Comparison of ENCODE assay signal across 9 mouse cellular contexts in the genomic region with DNA sequence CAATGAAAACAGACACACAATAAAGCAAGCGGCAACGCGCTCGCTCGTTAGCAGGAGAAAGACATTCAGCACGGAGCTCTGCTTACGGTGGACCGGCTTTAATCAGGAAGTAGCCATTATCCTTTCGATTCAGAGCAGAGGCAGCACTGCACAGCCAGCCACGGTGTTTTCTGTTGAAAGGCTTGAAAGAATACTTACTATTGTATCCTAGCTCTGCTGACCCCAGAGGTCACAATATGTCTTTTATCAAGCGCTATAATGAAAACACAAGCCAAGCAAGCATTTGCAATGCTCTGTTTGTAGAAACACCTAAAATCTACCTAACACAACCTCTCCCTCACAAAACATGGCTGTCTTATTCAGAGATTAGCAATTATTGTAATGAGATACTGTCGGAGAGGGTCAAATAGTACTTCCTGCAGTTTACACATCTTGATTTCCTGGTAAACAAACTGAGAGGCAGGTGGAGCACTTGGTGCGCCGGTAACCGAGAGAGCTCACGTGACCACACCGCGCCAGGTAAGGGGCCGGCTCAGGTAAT.
A peak's percentile ranks its signal among the peaks of the same experiment; 100 is the strongest.
DNase-seq lines count a peak whose midpoint lies in the region; ATAC-seq and TF ChIP-seq lines count a peak whose summit lies in the region.
"Had no signal": no experiment of that assay in that cellular context is flagged by ENCODE, and none has a peak within 500 bp of the region (broad histone marks: within the 10 kb centered on the region; RNA-seq: fewer than 3 reads in every experiment).

No protein-coding gene starts in this region.

- H3K4me2 ChIP-seq in forebrain, embryonic 14.5 days (ENCODE audit: low read length) = peak overlapping the region; percentile 57
- peak overlapping the region; percentile 57 for H3K4me2 ChIP-seq in hindbrain, embryonic 16.5 days (ENCODE audit: low read length)

- no peaks in the 10 kb centered on the region for H3K9me3 ChIP-seq in forebrain, embryonic 14.5 days (replicated peaks; ENCODE audit: control insufficient read depth, low read length)
- H3K9me3 ChIP-seq in hindbrain, embryonic 16.5 days (ENCODE audit: control insufficient read depth, low read length) = no peaks in the 10 kb centered on the region
- H3K9me3 ChIP-seq: G1E had no signal

- peak overlapping the region; percentile 56 for H3K9ac ChIP-seq in forebrain, embryonic 14.5 days (ENCODE audit: low read length)
- peak overlapping the region; percentile 53 for H3K9ac ChIP-seq in hindbrain, embryonic 16.5 days (ENCODE audit: low read depth, low read length)

- intact Hi-C loops in heart, postnatal 25 days (cut with DNase I) = loop anchor here (5.0 kb wide), 1 partner anchor 85 kb away; no protein-coding TSS in a partner anchor
- intact Hi-C loops in left cerebral cortex, adult 2 months (cut with DNase I) = loop anchor here (5.0 kb wide), 2 partner anchors 85 to 170 kb away; a partner anchor contains a TSS

- TF ChIP-seq CTCF in left cerebral cortex, adult 2 months (IDR thresholded peaks at IDR 0.05) = no peak

- H3K4me3 ChIP-seq in forebrain, embryonic 14.5 days (ENCODE audit: low read depth, low read length) = peak overlapping the region; percentile 28
- H3K4me3 ChIP-seq in hindbrain, embryonic 16.5 days (ENCODE audit: low read length) = peak overlapping the region; percentile 44
- peak overlapping the region; percentile 56 for H3K4me3 ChIP-seq in left cerebral cortex, adult 2 months

- peak; percentile 94 for DNase-seq in heart, adult 11 months
- no peak for DNase-seq in heart, postnatal 25 days (ENCODE audit: low spot score)
- DNase-seq in cerebellum, adult 11-12 months = peak; percentile 51
- DNase-seq in forebrain, embryonic 14.5 days (ENCODE audit: low spot score) = peak; percentile 76
- DNase-seq in left cerebral cortex, adult 2 months (ENCODE audit: extremely low spot score in 1 of 2, low spot score in 2 of 2) = peak in 1 of 2 experiments; percentile 30
- DNase-seq in lung, postnatal 4 days = peak; percentile 25 to 51
- DNase-seq in right cerebral cortex, postnatal 14 days = peak; percentile 19

- no peaks in the 10 kb centered on the region for H3K36me3 ChIP-seq in forebrain, embryonic 14.5 days (ENCODE audit: control insufficient read depth, insufficient read depth, low read length)
- H3K36me3 ChIP-seq in hindbrain, embryonic 16.5 days (ENCODE audit: control insufficient read depth, insufficient read depth, low read length) = no peaks in the 10 kb centered on the region
- H3K36me3 ChIP-seq: G1E had no signal

- WGBS in forebrain, embryonic 14.5 days = 2% methylated on average over 19 of the region's 19 CpGs
- 7% methylated on average over 19 of the region's 19 CpGs for WGBS in hindbrain, embryonic 16.5 days

- H3K4me1 ChIP-seq in forebrain, embryonic 14.5 days (ENCODE audit: control insufficient read depth, insufficient read depth, low read length) = peaks cover 6% of the 10 kb centered on the region
- peaks cover 5% of the 10 kb centered on the region for H3K4me1 ChIP-seq in hindbrain, embryonic 16.5 days (ENCODE audit: control insufficient read depth, insufficient read depth, low read depth, low read length)

- no peaks in the 10 kb centered on the region for H3K27me3 ChIP-seq in forebrain, embryonic 14.5 days (replicated peaks; ENCODE audit: control insufficient read depth, insufficient read depth, low read length)
- H3K27me3 ChIP-seq in hindbrain, embryonic 16.5 days (replicated peaks; ENCODE audit: control insufficient read depth, insufficient read depth, low read length) = no peaks in the 10 kb centered on the region

- ATAC-seq in forebrain, embryonic 14.5 days = peak; percentile 79
- ATAC-seq in hindbrain, embryonic 16.5 days = peak; percentile 69

- peak overlapping the region; percentile 28 for H3K27ac ChIP-seq in forebrain, embryonic 14.5 days (ENCODE audit: low read depth, low read length)
- H3K27ac ChIP-seq in hindbrain, embryonic 16.5 days (ENCODE audit: low read depth, low read length) = peak overlapping the region; percentile 55
- peak overlapping the region; percentile 45 for H3K27ac ChIP-seq in left cerebral cortex, adult 2 months
